ENCODE assay signal across 14 mouse cellular contexts in the genomic region with DNA sequence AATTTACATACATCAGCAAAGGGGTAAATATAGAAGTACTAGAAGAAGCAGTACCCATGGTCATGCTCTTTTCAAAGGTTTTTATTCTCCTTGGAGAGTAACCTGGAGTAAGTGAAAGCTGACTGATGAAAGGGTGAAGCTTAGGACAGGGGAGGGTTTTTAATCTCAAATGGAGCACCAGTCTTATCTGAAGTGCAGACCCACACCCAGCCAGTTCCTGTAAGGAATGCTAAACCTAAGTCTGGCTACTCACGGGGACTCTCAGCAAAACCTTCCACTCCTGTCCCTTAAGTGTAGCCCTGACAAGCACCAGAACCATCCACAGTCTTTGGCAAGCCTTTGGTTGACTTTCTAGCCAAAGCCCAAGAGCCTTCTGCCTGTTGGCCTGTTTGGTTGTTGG.
"Had no signal": no experiment of that assay in that cellular context is flagged by ENCODE, and none has a peak within 500 bp of the region (broad histone marks: within the 10 kb centered on the region; RNA-seq: fewer than 3 reads in every experiment).

No protein-coding gene starts in this region.

- H3K27me3 ChIP-seq: limb, embryonic 13.5 days; midbrain, embryonic 15.5 days; neural tube, embryonic 13.5 days had no signal

- H3K27ac ChIP-seq: limb, embryonic 13.5 days; liver, embryonic 14.5 days; neural tube, embryonic 13.5 days had no signal

- H3K9ac ChIP-seq: limb, embryonic 13.5 days; liver, embryonic 14.5 days; midbrain, embryonic 15.5 days; neural tube, embryonic 13.5 days had no signal

- H3K4me2 ChIP-seq: limb, embryonic 13.5 days; midbrain, embryonic 15.5 days; neural tube, embryonic 13.5 days had no signal

- H3K36me3 ChIP-seq: limb, embryonic 13.5 days; midbrain, embryonic 15.5 days; neural tube, embryonic 13.5 days had no signal

- ATAC-seq: inflammation-experienced regulatory T-cells, adult 6 months; intestine, postnatal 0 days; midbrain, embryonic 15.5 days had no signal

- H3K4me3 ChIP-seq: limb, embryonic 13.5 days; midbrain, embryonic 15.5 days; neural tube, embryonic 13.5 days had no signal

- H3K9me3 ChIP-seq: limb, embryonic 13.5 days; midbrain, embryonic 15.5 days; neural tube, embryonic 13.5 days had no signal

- DNase-seq: kidney, adult 8-10 months; kidney, postnatal 10 days; kidney, postnatal 4 days; retina, postnatal 1 day; right cerebral cortex, postnatal 4 days; spleen, adult 18-20 months; thymus, adult 18-20 months; thymus, postnatal 14 days had no signal
